Mouse (Mus musculus): ENCODE measurements around the gene Mpig6b. TPM values are rescaled to one million over a fixed set of nuclear protein-coding genes. Genes with fewer than 3 reads are reported as not detected.

The Mpig6b gene
- polyA plus RNA-seq, 1 experiment, result 0.80 TPM

Other genes starting within 250 kb of the Mpig6b start
- gene Stk19, start 229.2 kb downstream of the Mpig6b start, polyA plus RNA-seq (2012; rRNA removed; ENCODE audit: low replicate concordance), result 48.6 and 50.3 TPM in 2 replicates
- gene Dxo, start 229.2 kb downstream of the Mpig6b start, polyA plus RNA-seq (2012; rRNA removed; ENCODE audit: low replicate concordance), result 72.8 and 80.9 TPM in 2 replicates
- gene Skiv2l, start 216.0 kb downstream of the Mpig6b start, polyA plus RNA-seq (2012; rRNA removed; ENCODE audit: low replicate concordance), result 77.4 and 105 TPM in 2 replicates
- gene Nelfe, start 215.8 kb downstream of the Mpig6b start, polyA plus RNA-seq (2012; rRNA removed; ENCODE audit: low replicate concordance), result 18.7 and 20.6 TPM in 2 replicates
- 70.0 and 71.7 TPM in 2 replicates for gene Cfb, start 203.7 kb downstream of the Mpig6b start, polyA plus RNA-seq (2012; rRNA removed; ENCODE audit: low replicate concordance)
- 13.1 and 14.3 TPM in 2 replicates for gene Zbtb12, start 186.7 kb downstream of the Mpig6b start, polyA plus RNA-seq (2012; rRNA removed; ENCODE audit: low replicate concordance)
- 0.06 and 0.07 TPM in 2 replicates for gene Gm20547, start 184.1 kb downstream of the Mpig6b start, polyA plus RNA-seq (2012; rRNA removed; ENCODE audit: low replicate concordance)
- 46.9 and 64.7 TPM in 2 replicates for gene C2, start 167.9 kb downstream of the Mpig6b start, polyA plus RNA-seq (2012; rRNA removed; ENCODE audit: low replicate concordance)
- 189 and 339 TPM in 2 replicates for gene Ehmt2, start 167.7 kb downstream of the Mpig6b start, polyA plus RNA-seq (2012; rRNA removed; ENCODE audit: low replicate concordance)
- 7.4 and 9.2 TPM in 2 replicates for gene Slc44a4, start 151.7 kb downstream of the Mpig6b start, polyA plus RNA-seq (2012; rRNA removed; ENCODE audit: low replicate concordance)
- gene Neu1, start 134.9 kb downstream of the Mpig6b start, polyA plus RNA-seq (2012; rRNA removed; ENCODE audit: low replicate concordance), result 48.4 and 54.9 TPM in 2 replicates
- 43.1 and 146 TPM in 2 replicates for gene Hspa1b, start 106.9 kb downstream of the Mpig6b start, polyA plus RNA-seq (2012; rRNA removed; ENCODE audit: low replicate concordance)
- gene Gm20481, start 96.3 kb downstream of the Mpig6b start, polyA plus RNA-seq (2012; rRNA removed; ENCODE audit: low replicate concordance), result 0.30 TPM in 1 of 2 replicates, not detected in the other
- 17.7 and 42.4 TPM in 2 replicates for gene Hspa1a, start 94.0 kb downstream of the Mpig6b start, polyA plus RNA-seq (2012; rRNA removed; ENCODE audit: low replicate concordance)
- gene Hspa1l, start 93.5 kb downstream of the Mpig6b start, polyA plus RNA-seq (2012; rRNA removed; ENCODE audit: low replicate concordance), result 0.30 and 3.0 TPM in 2 replicates
- 75.4 and 108 TPM in 2 replicates for gene Lsm2, start 84.3 kb downstream of the Mpig6b start, polyA plus RNA-seq (2012; rRNA removed; ENCODE audit: low replicate concordance)
- gene Vars, start 65.2 kb downstream of the Mpig6b start, polyA plus RNA-seq (2012; rRNA removed; ENCODE audit: low replicate concordance), result 197 and 475 TPM in 2 replicates
- 1.4 and 3.9 TPM in 2 replicates for gene Vwa7, start 49.6 kb downstream of the Mpig6b start, polyA plus RNA-seq (2012; rRNA removed; ENCODE audit: low replicate concordance)
- gene Sapcd1, start 38.2 kb downstream of the Mpig6b start, polyA plus RNA-seq (2012; rRNA removed; ENCODE audit: low replicate concordance), result 1.7 and 2.0 TPM in 2 replicates
- 4.2 and 4.8 TPM in 2 replicates for gene Msh5, start 19.4 kb downstream of the Mpig6b start, polyA plus RNA-seq (2012; rRNA removed; ENCODE audit: low replicate concordance)
- gene Clic1, start 16.2 kb downstream of the Mpig6b start, polyA plus RNA-seq (2012; rRNA removed; ENCODE audit: low replicate concordance), result 110 and 121 TPM in 2 replicates
- 58.1 and 90.9 TPM in 2 replicates for gene Ddah2, start 7.1 kb downstream of the Mpig6b start, polyA plus RNA-seq (2012; rRNA removed; ENCODE audit: low replicate concordance)
- 1.5 and 25.2 TPM in 2 replicates for gene Ly6g6c, start 796 bp downstream of the Mpig6b start, polyA plus RNA-seq (2012; rRNA removed; ENCODE audit: low replicate concordance)
- 5.7 and 9.0 TPM in 2 replicates for gene Ly6g6e, start 10.7 kb upstream of the Mpig6b start, polyA plus RNA-seq (2012; rRNA removed; ENCODE audit: low replicate concordance)
- gene Ly6g6d, start 11.9 kb upstream of the Mpig6b start, polyA plus RNA-seq (2012; rRNA removed; ENCODE audit: low replicate concordance), result 1.1 and 2.2 TPM in 2 replicates
- 0.19 TPM in 1 of 2 replicates, not detected in the other for gene Ly6g6f, start 19.4 kb upstream of the Mpig6b start, polyA plus RNA-seq (2012; rRNA removed; ENCODE audit: low replicate concordance)
- 200 and 293 TPM in 2 replicates for gene Abhd16a, start 23.1 kb upstream of the Mpig6b start, polyA plus RNA-seq (2012; rRNA removed; ENCODE audit: low replicate concordance)
- gene Ly6g5c, start 42.1 kb upstream of the Mpig6b start, polyA plus RNA-seq (2012; rRNA removed; ENCODE audit: low replicate concordance), result not detected in 2 replicates
- gene Ly6g5b, start 49.2 kb upstream of the Mpig6b start, polyA plus RNA-seq (2012; rRNA removed; ENCODE audit: low replicate concordance), result 3.5 and 4.4 TPM in 2 replicates
- 16.3 and 24.8 TPM in 2 replicates for gene Gpank1, start 55.3 kb upstream of the Mpig6b start, polyA plus RNA-seq (2012; rRNA removed; ENCODE audit: low replicate concordance)
- gene Csnk2b, start 55.9 kb upstream of the Mpig6b start, polyA plus RNA-seq (2012; rRNA removed; ENCODE audit: low replicate concordance), result 376 and 470 TPM in 2 replicates
- 8.7 and 9.2 TPM in 2 replicates for gene D17H6S53E, start 60.2 kb upstream of the Mpig6b start, polyA plus RNA-seq (2012; rRNA removed; ENCODE audit: low replicate concordance)
- gene Apom, start 65.9 kb upstream of the Mpig6b start, polyA plus RNA-seq (2012; rRNA removed; ENCODE audit: low replicate concordance), result 0.16 and 0.93 TPM in 2 replicates
- gene Bag6, start 69.0 kb upstream of the Mpig6b start, polyA plus RNA-seq (2012; rRNA removed; ENCODE audit: low replicate concordance), result 203 and 278 TPM in 2 replicates
- gene Prrc2a, start 98.7 kb upstream of the Mpig6b start, polyA plus RNA-seq (2012; rRNA removed; ENCODE audit: low replicate concordance), result 344 and 571 TPM in 2 replicates
- 2.8 and 5.7 TPM in 2 replicates for gene Aif1, start 109.9 kb upstream of the Mpig6b start, polyA plus RNA-seq (2012; rRNA removed; ENCODE audit: low replicate concordance)
- 48.2 and 60.4 TPM in 2 replicates for gene Lst1, start 122.3 kb upstream of the Mpig6b start, polyA plus RNA-seq (2012; rRNA removed; ENCODE audit: low replicate concordance)
- gene Ltb, start 128.3 kb upstream of the Mpig6b start, polyA plus RNA-seq (2012; rRNA removed; ENCODE audit: low replicate concordance), result 118 and 400 TPM in 2 replicates
- gene Tnf, start 135.8 kb upstream of the Mpig6b start, polyA plus RNA-seq (2012; rRNA removed; ENCODE audit: low replicate concordance), result 7.1 and 9.9 TPM in 2 replicates
- 12.2 and 19.0 TPM in 2 replicates for gene Lta, start 139.2 kb upstream of the Mpig6b start, polyA plus RNA-seq (2012; rRNA removed; ENCODE audit: low replicate concordance)
- 0.80 and 4.0 TPM in 2 replicates for gene Gm16181, start 154.7 kb upstream of the Mpig6b start, polyA plus RNA-seq (2012; rRNA removed; ENCODE audit: low replicate concordance)
- 6.5 and 11.8 TPM in 2 replicates for gene Atp6v1g2, start 167.5 kb upstream of the Mpig6b start, polyA plus RNA-seq (2012; rRNA removed; ENCODE audit: low replicate concordance)
- 10.2 and 38.6 TPM in 2 replicates for gene Nfkbil1, start 169.6 kb upstream of the Mpig6b start, polyA plus RNA-seq (2012; rRNA removed; ENCODE audit: low replicate concordance)
- gene Ddx39b, start 175.6 kb upstream of the Mpig6b start, polyA plus RNA-seq (2012; rRNA removed; ENCODE audit: low replicate concordance), result 265 and 272 TPM in 2 replicates
- 1,785 and 2,234 TPM in 2 replicates for gene H2-D1, start 196.5 kb upstream of the Mpig6b start, polyA plus RNA-seq (2012; rRNA removed; ENCODE audit: low replicate concordance)